Mouse (Mus musculus) thymus, postnatal 4 days (tissue): ENCODE data around the gene Hoxc12.
A peak's percentile ranks its signal among the peaks of the same experiment; 100 is the strongest.

Source experiments
- DNase-seq: peaks from one replicate; pipeline ENCODE4 v3.0.0; 2021

Hoxc12 gene

DNA sequence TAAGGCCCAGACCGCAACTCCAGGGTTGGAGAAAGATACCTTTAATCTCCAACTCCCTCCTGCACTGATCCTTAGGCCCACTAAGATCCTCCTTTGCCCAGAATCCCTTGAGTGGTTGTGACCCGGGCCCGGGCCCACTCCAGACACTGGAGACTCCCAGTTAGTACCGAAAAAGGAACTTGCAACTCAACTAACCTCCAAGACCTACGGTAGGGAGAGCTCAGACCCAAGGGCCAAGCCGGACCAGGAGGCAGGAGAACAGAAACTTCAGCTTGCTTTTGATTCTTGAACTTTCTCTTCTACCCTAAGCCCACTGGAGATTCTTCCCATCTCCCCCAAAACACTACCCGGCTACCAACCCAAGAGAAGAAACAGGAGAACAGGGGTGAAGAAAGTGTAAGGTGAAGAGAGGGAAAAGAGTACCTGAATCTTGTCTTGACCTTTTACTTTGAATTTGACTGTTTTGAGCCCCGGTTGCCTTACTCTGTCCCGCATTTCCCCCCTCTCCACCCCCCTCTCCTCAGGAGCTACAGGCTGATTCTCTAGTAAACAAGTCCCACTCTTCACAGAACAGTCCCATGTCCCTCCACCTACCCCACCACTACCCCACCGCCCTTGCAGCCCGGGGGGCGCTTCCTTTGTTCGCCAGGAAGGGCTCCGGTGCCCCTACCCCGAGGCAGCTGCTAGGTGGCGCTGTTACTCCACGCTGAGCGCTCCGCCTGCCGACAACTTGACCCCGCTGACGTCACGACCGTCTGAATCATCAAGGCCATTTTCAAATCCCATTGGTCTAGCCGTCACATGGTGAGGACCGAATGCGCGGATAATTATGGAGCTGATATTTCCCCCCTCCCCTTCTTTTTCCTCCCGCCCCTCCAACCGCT lies 29.6 kb downstream of the Hoxc12 start:
- DNase-seq = peak; percentile 83

- no peak for DNase-seq
These were observed 30.3 kb downstream of the Hoxc12 start, which contains the start of gene Hoxc10 for GRCm38 (mm10) chr15:102966776-102967311. TSS of gene Hoxc10 (plus strand) at chr15:102966796.

DNA sequence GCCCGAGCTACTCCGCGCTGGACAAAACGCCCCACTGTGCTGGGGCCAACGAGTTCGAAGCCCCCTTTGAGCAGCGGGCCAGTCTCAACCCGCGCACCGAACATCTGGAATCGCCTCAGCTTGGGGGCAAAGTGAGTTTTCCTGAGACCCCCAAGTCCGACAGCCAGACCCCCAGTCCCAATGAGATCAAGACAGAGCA lies 30.7 kb downstream of the Hoxc12 start, which contains the start of gene Hoxc5:
Gene Hoxc5 (plus strand): TSS at position 132 of the 199 bp plus-strand sequence.
- no peak for DNase-seq

DNA sequence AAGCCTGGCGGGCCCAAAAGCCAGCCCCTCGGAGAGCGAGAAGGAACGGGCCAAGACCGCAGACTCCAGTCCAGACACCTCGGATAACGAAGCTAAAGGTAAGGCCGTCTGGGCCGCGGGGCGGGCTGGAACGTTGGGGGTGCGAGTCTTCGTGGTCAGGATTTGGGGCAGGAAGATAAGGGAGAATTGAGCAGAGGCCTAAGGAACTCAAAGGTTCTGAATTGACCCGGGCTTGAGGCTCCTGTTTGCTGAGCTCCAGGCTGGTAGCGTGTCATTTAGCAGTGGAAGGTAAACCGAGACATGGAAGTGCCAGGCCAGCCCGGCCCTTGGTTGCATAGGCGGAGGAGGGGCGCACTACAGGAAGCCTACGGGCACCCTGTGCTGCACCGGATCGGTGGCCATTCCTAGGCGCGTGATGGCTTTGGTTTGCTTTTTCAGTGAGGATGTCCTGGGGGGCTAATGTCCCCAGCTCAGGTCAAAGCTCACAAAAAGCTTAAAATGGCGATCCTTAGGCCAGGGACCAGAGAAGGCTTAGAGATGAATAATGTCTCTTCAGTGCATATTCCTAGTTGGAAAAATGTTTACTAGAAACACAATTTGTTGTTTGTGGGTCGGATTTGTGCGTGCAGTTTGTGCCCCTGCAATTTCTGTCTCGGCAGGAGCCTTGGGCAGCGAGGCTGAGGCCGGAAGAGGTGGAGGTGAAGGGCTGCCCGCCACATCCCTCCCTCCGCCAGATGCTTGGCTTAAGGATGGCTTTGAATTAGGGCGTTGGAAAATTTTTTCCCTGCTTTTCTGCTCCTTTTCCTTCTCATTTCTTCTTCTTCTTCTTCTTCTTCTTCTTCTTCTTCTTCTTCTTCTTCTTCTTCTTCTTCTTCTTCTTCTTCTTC lies 31.2 kb downstream of the Hoxc12 start:
- no peak for DNase-seq

DNA sequence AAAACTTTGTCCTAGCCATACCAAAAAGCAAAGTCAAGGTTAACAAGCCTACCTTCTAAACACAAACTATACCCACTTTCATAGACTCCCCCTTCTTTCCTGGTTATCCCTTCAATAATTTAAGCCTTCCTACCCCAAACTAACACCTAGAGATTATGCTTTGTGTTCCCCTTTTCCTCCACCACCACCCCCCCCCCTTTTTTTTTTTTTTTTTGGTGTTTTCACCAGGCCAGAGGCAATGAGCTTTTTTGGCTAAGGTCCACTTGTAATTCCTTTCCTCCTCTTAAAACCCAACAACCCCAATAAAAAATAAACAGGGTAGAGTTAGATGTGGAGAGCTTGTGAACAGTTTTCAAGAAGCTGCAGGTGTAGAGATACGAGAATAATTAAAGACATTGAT lies 32.7 kb downstream of the Hoxc12 start:
- no peak for DNase-seq

DNA sequence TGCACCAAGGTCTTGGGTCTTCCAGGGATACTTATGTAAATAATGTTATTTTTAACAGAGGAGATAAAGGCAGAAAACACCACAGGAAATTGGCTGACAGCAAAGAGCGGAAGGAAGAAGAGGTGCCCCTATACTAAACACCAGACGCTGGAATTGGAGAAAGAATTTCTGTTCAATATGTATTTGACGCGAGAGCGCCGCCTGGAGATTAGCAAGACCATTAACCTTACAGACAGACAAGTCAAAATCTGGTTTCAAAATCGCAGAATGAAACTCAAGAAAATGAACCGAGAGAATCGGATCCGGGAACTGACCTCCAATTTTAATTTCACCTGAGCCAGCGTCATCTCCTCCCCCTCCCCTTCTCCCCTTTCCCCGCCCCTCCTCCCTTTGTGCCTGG lies 34.2 kb downstream of the Hoxc12 start:
- peak; percentile 34 for DNase-seq

DNA sequence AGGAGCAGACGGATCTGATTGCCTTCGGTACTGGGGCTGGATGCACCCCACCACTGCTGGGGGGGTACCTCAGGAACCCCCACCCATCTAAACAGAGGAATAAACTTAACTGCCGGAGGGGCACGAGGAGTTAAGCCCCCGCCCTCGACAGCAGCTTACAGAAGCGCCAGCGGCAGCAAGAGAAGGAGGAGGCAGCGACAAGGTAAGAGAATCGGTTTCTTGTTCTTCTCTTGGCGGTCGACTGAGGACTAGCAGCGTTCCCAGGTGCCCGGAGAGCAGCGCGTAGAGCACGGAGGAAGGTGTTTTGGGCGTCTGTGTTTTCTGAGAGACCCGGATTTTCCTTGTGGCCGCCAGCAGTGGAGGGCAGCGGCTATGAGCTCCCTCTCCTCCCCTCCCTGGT lies 35.7 kb downstream of the Hoxc12 start:
- no peak for DNase-seq

DNA sequence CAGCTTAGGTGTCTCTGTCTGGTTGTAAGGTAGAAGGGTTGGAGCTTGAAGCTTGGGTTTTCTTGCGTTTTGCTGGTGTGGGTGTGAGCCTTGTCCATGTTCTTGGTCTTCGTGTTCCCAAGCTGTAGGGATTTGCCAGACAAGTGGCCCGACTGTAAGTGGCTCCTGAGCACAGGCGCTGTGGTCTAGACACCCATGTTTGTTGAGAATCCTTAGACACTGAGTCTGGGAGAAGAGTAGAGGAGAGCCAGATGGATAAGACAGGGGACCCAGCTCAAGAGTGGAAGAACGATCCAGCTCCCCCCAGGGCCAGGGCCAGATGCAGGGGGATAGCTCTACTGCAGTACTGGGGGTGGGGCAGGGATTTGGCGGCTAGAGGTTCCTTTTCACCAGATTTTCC lies 36.2 kb downstream of the Hoxc12 start:
- no peak for DNase-seq

GRCm38 (mm10) chr15:102975034-102975433 lies 38.5 kb downstream of the Hoxc12 start:
- DNase-seq = no peak

GRCm38 (mm10) chr15:102975688-102976111 lies 39.1 kb downstream of the Hoxc12 start:
- DNase-seq = no peak

- no peak for DNase-seq
These were observed 39.6 kb downstream of the Hoxc12 start, which contains the start of gene Hoxc9 for GRCm38 (mm10) chr15:102976171-102976570. TSS of gene Hoxc9 (plus strand) at chr15:102976439.

DNA sequence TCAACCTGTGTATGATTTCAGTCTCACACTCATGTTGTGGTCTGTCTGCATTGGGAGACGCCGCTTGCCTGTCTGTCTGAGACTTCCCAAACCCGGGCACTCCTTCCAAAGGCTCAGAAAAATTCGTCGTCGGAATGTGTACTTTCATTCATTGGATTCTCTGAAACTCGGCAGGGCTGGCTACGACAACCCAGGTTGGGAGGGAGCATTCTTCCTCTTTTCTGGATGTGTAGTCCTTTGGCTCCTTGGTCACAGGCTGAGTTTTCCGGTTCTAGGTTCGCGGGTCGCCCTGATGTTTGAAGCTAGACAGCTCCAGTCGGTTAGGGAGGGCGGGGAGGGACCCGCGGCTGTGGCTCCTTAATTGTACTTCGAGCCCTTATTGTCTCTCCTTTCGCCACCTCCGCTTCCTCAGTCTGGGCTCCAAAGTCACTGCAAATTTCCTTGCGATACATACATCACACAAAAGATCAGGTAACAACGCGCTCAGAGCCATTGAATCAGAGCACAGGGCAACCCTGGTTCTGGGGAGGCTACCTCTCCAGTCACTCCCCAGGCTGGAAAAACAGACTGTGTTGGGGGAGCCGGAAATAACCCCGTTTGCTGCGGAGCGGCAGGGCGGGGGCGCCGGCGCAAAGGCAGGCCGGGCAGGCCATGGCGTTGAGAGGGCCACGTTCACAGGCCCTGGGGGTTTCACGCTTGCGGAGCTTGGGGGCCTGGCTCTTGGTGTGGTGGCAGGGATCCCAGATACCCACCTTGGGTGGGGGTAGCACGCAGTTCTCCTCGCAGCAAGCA lies 40.3 kb downstream of the Hoxc12 start:
- DNase-seq = no peak

- DNase-seq = no peak
These were observed 40.9 kb downstream of the Hoxc12 start for GRCm38 (mm10) chr15:102977423-102977974.

- no peak for DNase-seq
These were observed 42.3 kb downstream of the Hoxc12 start for GRCm38 (mm10) chr15:102978615-102979515.

DNA sequence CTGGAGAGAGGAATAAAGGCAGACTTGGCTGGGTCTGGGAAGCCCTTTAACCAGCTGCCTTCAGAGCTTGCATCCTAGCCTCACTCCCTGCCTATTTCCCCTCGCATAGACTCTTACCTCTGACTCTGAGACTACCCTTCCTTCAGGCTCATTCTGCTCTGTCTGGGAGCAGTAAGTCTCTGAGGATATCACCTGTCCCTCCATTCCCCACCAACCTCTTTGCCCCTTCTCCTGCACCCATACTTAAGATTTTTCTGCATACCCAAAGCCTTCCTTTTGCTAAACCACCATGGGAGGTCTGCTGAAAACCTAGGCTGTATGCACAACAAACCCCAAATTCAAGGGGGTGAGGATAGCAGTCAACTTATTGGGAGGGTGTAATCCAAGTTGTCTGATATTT lies 43.4 kb downstream of the Hoxc12 start:
- no peak for DNase-seq

GRCm38 (mm10) chr15:102980352-102980751 lies 43.8 kb downstream of the Hoxc12 start:
- DNase-seq = no peak

DNA sequence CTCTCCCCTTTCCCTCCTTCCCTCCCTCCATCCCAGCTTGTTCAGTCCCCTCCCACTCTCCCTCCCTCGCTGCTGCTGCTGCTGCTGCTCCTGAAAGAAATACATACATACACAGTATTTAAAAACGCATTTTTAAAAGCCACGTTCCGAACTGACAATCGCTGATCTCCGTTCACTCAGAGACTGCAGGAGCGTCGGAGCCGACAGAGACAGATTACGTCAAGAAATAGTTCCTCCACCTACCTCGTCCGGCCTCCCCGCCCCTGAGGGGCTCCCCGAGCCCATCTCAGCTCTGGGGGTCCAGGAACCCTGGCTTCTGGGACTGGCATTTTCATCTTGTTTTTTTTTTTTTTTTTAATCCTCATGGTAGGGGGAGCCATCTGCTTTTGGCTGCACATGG lies 44.4 kb downstream of the Hoxc12 start:
- DNase-seq = no peak

DNA sequence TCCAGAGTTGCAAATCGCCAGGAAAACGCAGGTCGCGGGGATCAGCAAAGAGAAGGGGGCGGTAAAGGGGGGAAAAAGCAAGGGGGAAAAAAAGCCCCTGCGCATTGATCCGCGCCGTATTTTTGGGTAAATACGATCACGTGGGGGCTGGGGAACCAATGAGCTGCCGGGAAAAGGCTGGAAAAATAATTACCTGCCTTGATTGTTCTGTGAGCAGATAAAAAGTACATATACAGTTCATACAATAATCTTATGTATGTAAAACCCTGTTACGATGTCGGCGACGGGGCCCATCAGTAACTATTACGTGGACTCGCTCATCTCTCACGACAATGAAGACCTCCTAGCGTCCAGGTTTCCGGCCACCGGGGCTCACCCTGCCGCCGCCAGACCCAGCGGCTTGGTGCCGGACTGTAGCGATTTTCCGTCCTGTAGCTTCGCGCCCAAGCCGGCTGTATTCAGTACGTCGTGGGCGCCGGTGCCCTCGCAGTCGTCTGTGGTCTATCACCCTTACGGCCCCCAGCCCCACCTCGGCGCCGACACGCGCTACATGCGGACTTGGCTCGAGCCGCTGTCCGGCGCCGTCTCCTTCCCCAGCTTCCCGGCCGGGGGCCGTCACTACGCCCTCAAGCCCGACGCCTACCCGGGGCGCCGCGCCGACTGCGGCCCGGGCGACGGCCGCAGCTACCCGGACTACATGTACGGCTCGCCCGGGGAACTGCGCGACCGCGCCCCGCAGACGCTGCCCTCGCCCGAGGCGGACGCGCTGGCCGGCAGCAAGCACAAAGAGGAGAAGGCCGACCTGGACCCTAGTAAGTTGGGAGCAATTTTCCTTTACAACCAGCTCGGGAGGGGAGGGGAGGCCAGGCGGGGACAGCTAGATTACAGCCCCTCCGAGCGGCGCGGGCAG lies 45.1 kb downstream of the Hoxc12 start:
- no peak for DNase-seq

DNA sequence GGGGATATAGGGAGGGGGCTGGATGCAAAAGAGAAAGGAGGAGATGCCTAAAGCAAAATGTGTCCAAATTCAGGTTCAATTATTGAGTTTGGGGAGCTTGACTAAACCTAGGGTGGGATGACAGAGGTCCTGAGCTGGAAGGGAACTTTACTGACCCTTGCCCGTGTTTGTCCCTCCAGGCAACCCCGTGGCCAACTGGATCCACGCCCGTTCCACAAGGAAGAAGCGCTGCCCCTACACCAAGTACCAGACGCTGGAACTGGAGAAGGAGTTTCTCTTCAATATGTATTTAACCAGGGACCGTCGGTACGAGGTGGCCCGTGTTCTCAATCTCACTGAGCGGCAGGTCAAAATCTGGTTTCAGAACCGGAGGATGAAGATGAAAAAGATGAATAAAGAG lies 47.2 kb downstream of the Hoxc12 start:
- DNase-seq = no peak

- DNase-seq = no peak
These were observed 48.0 kb downstream of the Hoxc12 start for GRCm38 (mm10) chr15:102984521-102984920.
